Mouse (Mus musculus): ENCODE results near the gene Srpk2. TPM values are rescaled to one million over a fixed set of nuclear protein-coding genes. Genes with fewer than 3 reads are reported as not detected.

The Srpk2 gene
- total and polyA plus RNA-seq, 3 experiments: 20.6 to 31.1 (median 23.3) TPM

DNA sequence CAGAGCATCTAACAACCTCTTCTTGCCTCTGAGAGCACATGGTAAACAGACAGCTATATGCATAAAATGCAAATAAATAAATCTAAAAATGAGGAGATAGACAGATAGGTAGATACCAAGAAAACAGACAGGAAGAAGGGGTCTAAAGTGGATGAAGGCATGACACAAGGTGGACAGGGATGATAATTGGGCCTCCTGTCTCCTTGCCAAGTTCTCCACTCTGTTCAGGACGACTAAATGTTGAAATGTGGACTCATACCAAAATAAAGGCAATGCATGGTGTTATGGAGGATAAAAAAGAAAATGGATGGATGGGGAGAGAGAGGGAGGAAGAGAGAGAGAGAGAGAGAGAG, 33.7 kb upstream of the Srpk2 start:
- dilution Hi-C loops (cut with MboI; ENCODE audit: extremely low pct_ligation_motif_present, extremely low pct_unique_long_range_greater_than_20kb, low sequenced_read_pairs): no loop called here
- in situ Hi-C loops (cut with MboI; ENCODE audit: low pct_ligation_motif_present, low pct_unique_long_range_greater_than_20kb, low sequenced_read_pairs): loop anchor here (10.0 kb wide), 1 partner anchor 203 kb away; no protein-coding TSS in a partner anchor
- Histone ChIP-seq H3K9me3 (replicated peaks; ENCODE audit: low read length) (no peaks in the 10 kb centered on the region), H3K4me3 (replicated peaks in 1 of 3; ENCODE audit: low read depth in 2 of 3, low read length in 2 of 3, poor library complexity in 1 of 3) (no peak overlapping the region), H3K4me1 (ENCODE audit: control insufficient read depth in 1 of 2, insufficient read depth in 2 of 2) (peaks cover 17 to 28% of the 10 kb centered on the region in 2 experiments), H3K4me2 (ENCODE audit: insufficient read depth, low read depth, poor library complexity, severe bottlenecking) (no peak overlapping the region), H3K27me3 (replicated peaks) (no peaks in the 10 kb centered on the region), H3K27ac (ENCODE audit: insufficient read depth, low read depth) (no peak overlapping the region), H3K79me2 (replicated peaks; ENCODE audit: control insufficient read depth, extremely low read depth, insufficient read depth, poor library complexity, severe bottlenecking) (no peaks in the 10 kb centered on the region), H3K9ac (ENCODE audit: insufficient read depth, low read depth) (no peak overlapping the region), H3K36me3 (replicated peaks in 1 of 2; ENCODE audit: control insufficient read depth in 1 of 2, insufficient read depth in 1 of 2, low read length in 1 of 2) (no peaks in the 10 kb centered on the region)
- DNase-seq (ENCODE audit: extremely low read depth): no peak
- TF ChIP-seq HCFC1 (IDR thresholded peaks at IDR 0.05; ENCODE audit: low read depth, low read length) (no peak), SIN3A (IDR thresholded peaks at IDR 0.05; ENCODE audit: low read length) (no peak), EP300 (IDR thresholded peaks at IDR 0.05; ENCODE audit: low read length) (no peak), MAFK (IDR thresholded peaks at IDR 0.05; ENCODE audit: insufficient replicate concordance, low read length) (no peak), IRF4 (IDR thresholded peaks at IDR 0.05; ENCODE audit: low read depth, low read length) (no peak), NELFE (IDR thresholded peaks at IDR 0.05; ENCODE audit: low read depth, low read length) (no peak), MXI1 (IDR thresholded peaks at IDR 0.05; ENCODE audit: low read depth, low read length) (no peak), RCOR1 (conservative IDR thresholded peaks at IDR 0.05; ENCODE audit: low read depth, low read length) (no peak), USF2 (conservative IDR thresholded peaks at IDR 0.05; ENCODE audit: low read depth, low read length) (no peak), ZKSCAN1 (IDR thresholded peaks at IDR 0.05; ENCODE audit: borderline replicate concordance, low read depth, low read length) (no peak), UBTF (IDR thresholded peaks at IDR 0.05; ENCODE audit: low read depth, low read length) (no peak), NRF1 (IDR thresholded peaks at IDR 0.05; ENCODE audit: low read depth, low read length) (no peak), MAX (IDR thresholded peaks at IDR 0.05; ENCODE audit: low read length) (no peak), E2F4 (IDR thresholded peaks at IDR 0.05; ENCODE audit: insufficient replicate concordance, low read depth, low read length) (no peak), USF1 (IDR thresholded peaks at IDR 0.05; ENCODE audit: low read depth, low read length) (no peak), CTCF (conservative IDR thresholded peaks at IDR 0.05 in 1 of 2, IDR thresholded peaks at IDR 0.05 in 1 of 2; ENCODE audit: low read depth in 2 of 2, low read length in 2 of 2) (no peak)

DNA sequence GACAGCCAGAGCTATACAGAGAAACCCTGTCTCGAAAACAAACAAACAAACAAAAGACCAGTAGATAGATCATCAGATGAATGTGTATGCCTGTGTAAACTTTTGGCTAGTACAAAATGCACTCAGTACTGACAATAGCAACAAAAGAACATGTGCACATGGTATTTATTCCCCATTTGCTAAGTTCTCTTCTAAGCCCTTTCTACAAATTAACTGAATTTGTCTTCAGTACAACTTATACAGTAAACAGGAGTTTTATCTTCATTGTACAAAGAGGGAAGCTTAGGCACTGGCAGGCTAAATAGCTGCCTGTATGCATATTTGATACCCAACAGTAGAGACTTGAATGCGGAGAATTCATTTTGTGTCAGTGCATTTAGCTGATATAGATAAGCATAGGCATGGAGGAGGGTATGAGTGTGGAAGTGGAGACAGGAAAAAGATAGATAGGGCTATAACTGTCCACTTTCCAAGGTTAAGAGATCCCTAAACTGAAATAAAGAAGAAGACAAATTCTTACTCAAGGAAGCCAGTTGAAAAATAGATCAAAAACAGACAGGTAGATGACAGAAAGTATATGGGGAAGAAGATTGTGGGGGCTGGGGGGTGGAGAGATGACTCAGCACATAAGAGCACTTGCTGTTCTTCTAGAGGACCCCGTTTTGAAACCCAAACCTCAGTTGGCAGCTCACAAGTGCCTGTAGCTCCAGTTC, 33.2 kb upstream of the Srpk2 start:
- Histone ChIP-seq H3K27ac (ENCODE audit: insufficient read depth, low read depth) (no peak overlapping the region), H3K9me3 (replicated peaks; ENCODE audit: low read length) (no peaks in the 10 kb centered on the region), H3K4me2 (ENCODE audit: insufficient read depth, low read depth, poor library complexity, severe bottlenecking) (no peak overlapping the region), H3K79me2 (replicated peaks; ENCODE audit: control insufficient read depth, extremely low read depth, insufficient read depth, poor library complexity, severe bottlenecking) (no peaks in the 10 kb centered on the region), H3K27me3 (replicated peaks) (no peaks in the 10 kb centered on the region), H3K36me3 (replicated peaks in 1 of 2; ENCODE audit: control insufficient read depth in 1 of 2, insufficient read depth in 1 of 2, low read length in 1 of 2) (no peaks in the 10 kb centered on the region), H3K4me3 (replicated peaks in 1 of 3; ENCODE audit: low read depth in 2 of 3, low read length in 2 of 3, poor library complexity in 1 of 3) (no peak overlapping the region), H3K9ac (ENCODE audit: insufficient read depth, low read depth) (no peak overlapping the region), H3K4me1 (ENCODE audit: control insufficient read depth in 1 of 2, insufficient read depth in 2 of 2) (peaks cover 17 to 29% of the 10 kb centered on the region in 2 experiments)
- TF ChIP-seq ZMIZ1 (IDR thresholded peaks at IDR 0.05; ENCODE audit: low read depth, low read length) (no peak), MEF2A (IDR thresholded peaks at IDR 0.05; ENCODE audit: borderline replicate concordance, low read depth, low read length) (no peak), PAX5 (IDR thresholded peaks at IDR 0.05; ENCODE audit: low read length) (no peak), USF2 (conservative IDR thresholded peaks at IDR 0.05; ENCODE audit: low read depth, low read length) (no peak), MXI1 (IDR thresholded peaks at IDR 0.05; ENCODE audit: low read depth, low read length) (no peak)
- no peak for DNase-seq (ENCODE audit: extremely low read depth)
- in situ Hi-C loops (cut with MboI; ENCODE audit: low pct_ligation_motif_present, low pct_unique_long_range_greater_than_20kb, low sequenced_read_pairs) (loop anchor here (10.0 kb wide), 1 partner anchor 203 kb away; no protein-coding TSS in a partner anchor), dilution Hi-C loops (cut with MboI; ENCODE audit: extremely low pct_ligation_motif_present, extremely low pct_unique_long_range_greater_than_20kb, low sequenced_read_pairs) (no loop called here)
